Mouse (Mus musculus) forebrain, embryonic 14.5 days (tissue): ENCODE measurements around the gene Nr1h4. TPM values are rescaled to one million over a fixed set of nuclear protein-coding genes. Genes with fewer than 3 reads are reported as not detected.

Experiments used
- ATAC-seq: fragments of 200-750 bp; cut with Nextera tagmentation; 2 replicates; pipeline ENCODE4 v1.8.0; 2017; ENCODE audit warnings: mild to moderate bottlenecking, moderate library complexity
- DNase-seq: peaks from one replicate; pipeline ENCODE4 v3.0.0-alpha.2; 2015; ENCODE audit warnings: low spot score
- H3K27ac ChIP-seq: fragments of 300-500 bp; sonication (generic); 2 replicates; pipeline ENCODE4 v1.5.1; 2014; ENCODE audit warnings: low read depth, mild to moderate bottlenecking, control low read depth, low read length, moderate library complexity
- H3K27me3 ChIP-seq: fragments of 300-500 bp; sonication (generic); replicated peaks from 2 replicates; pipeline ENCODE4 v1.6.1; 2014; ENCODE audit warnings: low read length, control low read depth, mixed read lengths; ENCODE audit not compliant: control insufficient read depth, insufficient read depth
- H3K36me3 ChIP-seq: fragments of 300-500 bp; sonication (generic); 2 replicates; pipeline ENCODE4 v1.6.1; 2014; ENCODE audit warnings: low read length, control low read depth; ENCODE audit not compliant: control insufficient read depth, insufficient read depth
- H3K4me1 ChIP-seq: fragments of 300-500 bp; sonication (generic); 2 replicates; pipeline ENCODE4 v1.6.1; 2014; ENCODE audit warnings: antibody characterized with exemption, low read length, control low read depth; ENCODE audit not compliant: control insufficient read depth, insufficient read depth
- H3K4me2 ChIP-seq: fragments of 300-500 bp; sonication (generic); 2 replicates; pipeline ENCODE4 v1.6.1; 2014; ENCODE audit warnings: mild to moderate bottlenecking, control low read depth, low read length
- H3K4me3 ChIP-seq: fragments of 300-500 bp; sonication (generic); 2 replicates; pipeline ENCODE4 v1.5.1; 2014; ENCODE audit warnings: low read depth, low read length, control low read depth
- H3K9ac ChIP-seq: fragments of 300-500 bp; sonication (generic); 2 replicates; pipeline ENCODE4 v1.6.1; 2014; ENCODE audit warnings: mild to moderate bottlenecking, low read length, control low read depth, moderate library complexity
- H3K9me3 ChIP-seq: fragments of 300-500 bp; sonication (generic); replicated peaks from 2 replicates; pipeline ENCODE4 v1.6.1; 2016; ENCODE audit warnings: low read length, control low read depth, mixed read lengths; ENCODE audit not compliant: control insufficient read depth
- WGBS: fragments of 180-500 bp; shearing (Covaris S2); extraction: QIAGEN DNeasy Blood & Tissue Kit; methylation state at CpG from one replicate; pipeline ENCODE4 v1.1.7; 2014; 5-methylcytosine and 5-hydroxymethylcytosine counted together
- polyA plus RNA-seq: library from polyadenylated mRNA; unstranded; fragments of >200 nt; fragmentation: Nextera tagmentation; extraction: Ambion mirVana; gene quantifications from 2 replicates; pipeline ENCODE4 v1.2.1, GENCODE M21; 2014

The Nr1h4 gene
- polyA plus RNA-seq, 1 experiment from 2014 or later = 0.14 TPM

DNA sequence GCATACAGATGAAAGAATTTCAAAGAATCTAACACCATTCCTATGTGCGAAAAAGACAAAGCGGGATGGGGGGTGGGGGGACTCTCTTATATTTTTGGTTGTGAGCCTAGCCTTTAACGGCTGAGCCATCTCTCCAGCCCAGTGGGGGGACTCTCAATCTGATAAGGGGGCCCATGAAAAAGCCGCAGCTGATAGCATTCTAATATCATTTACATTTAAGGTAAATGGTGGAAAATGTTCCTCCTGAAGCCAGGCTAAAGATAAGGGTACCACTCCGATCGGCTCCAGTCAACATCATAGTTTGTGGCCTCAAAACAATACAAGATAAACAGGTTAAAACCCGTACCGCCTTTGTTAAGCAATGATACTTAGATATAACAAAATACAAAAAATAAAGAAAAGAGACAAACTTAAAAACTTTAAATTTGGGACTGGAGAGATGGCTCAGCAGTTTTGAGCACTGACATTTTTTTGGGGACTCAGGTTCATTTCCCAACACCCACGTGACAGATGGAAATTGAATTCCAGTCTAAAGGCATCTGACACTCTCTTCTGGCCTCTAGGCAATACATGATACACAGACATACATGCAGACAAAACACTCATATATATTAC is 110.1 kb downstream of the Nr1h4 start:
- Histone ChIP-seq H3K36me3 (peaks cover 31% of the 10 kb centered on the region), H3K27ac (no peak overlapping the region), H3K4me2 (no peak overlapping the region), H3K4me3 (no peak overlapping the region), H3K27me3 (no peaks in the 10 kb centered on the region), H3K9me3 (no peaks in the 10 kb centered on the region), H3K9ac (no peak overlapping the region), H3K4me1 (no peaks in the 10 kb centered on the region)
- 91% methylated on average over 9 of the region's 9 CpGs for WGBS
- DNase-seq = no peak
- ATAC-seq = no peak

DNA sequence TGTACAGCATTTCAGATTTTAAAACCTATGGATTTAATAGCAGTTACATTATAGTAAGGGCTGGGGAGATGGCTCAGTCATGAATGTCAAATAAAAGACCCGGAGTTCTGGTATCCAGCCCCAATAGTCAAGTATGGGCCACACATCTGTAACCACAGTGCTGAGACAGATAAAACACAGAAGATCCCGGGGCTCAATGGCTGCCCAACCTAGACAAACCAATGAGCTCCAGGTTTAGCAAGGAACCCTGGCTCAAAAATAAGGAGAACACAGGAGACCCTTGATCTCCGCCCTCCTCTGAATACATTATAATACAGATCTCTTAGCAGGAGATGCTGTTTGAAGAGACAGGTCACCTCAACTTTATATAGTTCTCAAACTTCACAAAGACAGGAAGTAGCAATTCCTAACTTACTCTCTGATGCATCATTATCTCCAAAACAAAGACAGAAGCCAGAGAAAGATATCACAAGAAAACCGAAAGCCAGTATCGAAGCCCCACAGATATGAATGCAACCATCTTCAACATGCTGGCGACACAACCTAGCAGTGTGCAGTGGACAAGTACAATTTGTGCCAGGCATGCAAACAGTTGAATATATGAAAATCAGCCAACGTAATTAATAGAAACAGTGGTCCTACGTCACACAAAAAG is 110.8 kb downstream of the Nr1h4 start:
- 96% methylated on average over 8 of the region's 8 CpGs for WGBS
- H3K27ac ChIP-seq = no peak overlapping the region
- no peak overlapping the region for H3K4me3 ChIP-seq
- no peaks in the 10 kb centered on the region for H3K4me1 ChIP-seq
- H3K27me3 ChIP-seq = no peaks in the 10 kb centered on the region
- no peak overlapping the region for H3K9ac ChIP-seq
- ATAC-seq = no peak
- H3K9me3 ChIP-seq = no peaks in the 10 kb centered on the region
- H3K36me3 ChIP-seq = peaks cover 26% of the 10 kb centered on the region
- no peak for DNase-seq
- H3K4me2 ChIP-seq = no peak overlapping the region

DNA sequence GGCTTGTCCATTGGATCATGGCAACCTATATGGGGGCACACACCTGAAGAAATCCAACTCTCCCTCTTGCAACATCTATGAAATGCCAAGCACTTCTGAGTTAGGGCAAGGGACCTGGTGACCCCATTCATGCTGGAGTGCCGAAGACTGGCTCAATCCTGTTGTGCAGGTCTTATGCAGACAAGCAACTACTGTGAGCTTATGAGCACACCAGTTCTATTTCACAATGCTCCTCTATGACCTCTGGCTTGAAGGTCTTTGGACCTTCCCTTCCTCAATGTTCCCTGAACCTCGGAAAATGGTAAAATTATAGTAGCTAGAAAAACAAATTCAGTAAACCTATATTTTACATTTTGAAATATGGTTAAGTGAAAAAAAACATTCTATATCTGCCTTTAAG is 115.4 kb downstream of the Nr1h4 start:
- Histone ChIP-seq H3K27ac (no peak overlapping the region), H3K9me3 (no peaks in the 10 kb centered on the region), H3K9ac (no peak overlapping the region), H3K36me3 (peaks cover 30% of the 10 kb centered on the region), H3K4me3 (no peak overlapping the region), H3K27me3 (no peaks in the 10 kb centered on the region), H3K4me1 (no peaks in the 10 kb centered on the region), H3K4me2 (no peak overlapping the region)
- ATAC-seq (no peak), DNase-seq (no peak)
- 89% methylated on average over 2 of the region's 2 CpGs for WGBS

- Histone ChIP-seq H3K4me3 (no peak overlapping the region), H3K36me3 (peaks cover 39% of the 10 kb centered on the region), H3K9me3 (no peaks in the 10 kb centered on the region), H3K9ac (no peak overlapping the region), H3K4me1 (no peaks in the 10 kb centered on the region), H3K27me3 (no peaks in the 10 kb centered on the region), H3K4me2 (no peak overlapping the region), H3K27ac (no peak overlapping the region)
- 67% methylated on average over 3 of the region's 3 CpGs for WGBS
- DNase-seq (no peak), ATAC-seq (no peak)
Measured at GRCm38 (mm10) chr10:89415478-89415877, 117.9 kb downstream of the Nr1h4 start.

- 66% methylated on average over 1 of the region's 1 CpGs for WGBS
- Histone ChIP-seq H3K36me3 (peaks cover 12% of the 10 kb centered on the region; the same call in 1 of the 2 replicates), H3K27ac (no peak overlapping the region), H3K4me3 (no peak overlapping the region), H3K9ac (no peak overlapping the region), H3K4me1 (no peaks in the 10 kb centered on the region), H3K4me2 (no peak overlapping the region), H3K9me3 (no peaks in the 10 kb centered on the region), H3K27me3 (no peaks in the 10 kb centered on the region)
- DNase-seq (no peak), ATAC-seq (no peak)
Measured at GRCm38 (mm10) chr10:89407551-89407950, 125.8 kb downstream of the Nr1h4 start.

- no peak overlapping the region for H3K9ac ChIP-seq
- H3K27me3 ChIP-seq = no peaks in the 10 kb centered on the region
- H3K9me3 ChIP-seq = no peaks in the 10 kb centered on the region
- 77% methylated on average over 5 of the region's 6 CpGs for WGBS
- DNase-seq = no peak
- no peak overlapping the region for H3K4me2 ChIP-seq
- no peak overlapping the region for H3K4me3 ChIP-seq
- H3K36me3 ChIP-seq = peaks cover 10% of the 10 kb centered on the region; the same call in 1 of the 2 replicates
- H3K4me1 ChIP-seq = no peaks in the 10 kb centered on the region
- no peak for ATAC-seq
- H3K27ac ChIP-seq = no peak overlapping the region
Measured at GRCm38 (mm10) chr10:89406733-89407484, 126.5 kb downstream of the Nr1h4 start.

GRCm38 (mm10) chr10:89404936-89405335 is 128.4 kb downstream of the Nr1h4 start:
- H3K4me1 ChIP-seq = no peaks in the 10 kb centered on the region
- no peaks in the 10 kb centered on the region for H3K27me3 ChIP-seq
- no peak overlapping the region for H3K9ac ChIP-seq
- H3K4me2 ChIP-seq = no peak overlapping the region
- WGBS = 87% methylated on average over 4 of the region's 4 CpGs
- H3K27ac ChIP-seq = no peak overlapping the region
- ATAC-seq (no peak), DNase-seq (no peak)
- no peaks in the 10 kb centered on the region for H3K9me3 ChIP-seq
- H3K36me3 ChIP-seq = no peaks in the 10 kb centered on the region
- no peak overlapping the region for H3K4me3 ChIP-seq
